In the genomic region with DNA sequence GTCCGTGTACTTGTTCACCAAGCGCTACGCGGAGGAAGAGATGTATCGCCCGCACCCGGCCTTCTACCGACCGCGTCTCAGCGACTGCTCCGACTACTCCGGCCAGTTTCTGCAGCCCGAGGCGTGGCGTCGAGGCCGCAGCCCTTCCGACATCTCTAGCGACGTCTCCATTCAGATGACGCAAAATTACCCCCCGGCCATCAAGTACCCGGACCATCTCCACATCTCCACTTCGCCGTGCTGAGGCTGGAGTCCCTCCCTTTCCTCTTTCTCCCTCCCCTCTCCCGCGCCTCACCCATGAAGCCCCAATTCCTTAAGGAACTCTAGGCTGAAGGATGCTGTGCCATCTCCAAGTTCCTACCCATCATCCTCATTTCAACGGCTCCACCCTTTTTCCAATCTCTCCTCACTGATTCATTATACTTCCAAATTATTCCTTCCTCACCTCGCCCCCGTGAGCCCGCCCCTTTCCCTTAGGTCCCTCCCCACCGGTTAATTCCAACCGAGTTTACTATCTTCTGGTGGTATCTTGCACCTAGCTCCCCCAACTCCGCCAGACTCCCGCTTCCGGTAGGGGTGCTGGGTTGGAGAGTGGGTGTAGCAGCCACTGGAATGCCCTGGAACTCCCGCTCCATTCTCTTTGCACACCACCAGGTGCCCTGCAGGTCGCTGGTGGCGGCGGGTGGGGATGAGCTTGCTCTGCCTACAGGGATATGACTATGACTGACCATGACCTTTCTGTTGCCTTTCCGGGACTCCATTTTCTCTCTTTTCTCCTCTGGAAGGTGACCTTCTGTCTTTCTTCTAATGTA, we compare ENCODE assay signal across 9 mouse cellular contexts. TPM values are rescaled to one million over a fixed set of nuclear protein-coding genes. Genes with fewer than 3 reads are reported as not detected.
DNase-seq lines count a peak whose midpoint lies in the region; ATAC-seq and TF ChIP-seq lines count a peak whose summit lies in the region.
"Had no signal": no experiment of that assay in that cellular context is flagged by ENCODE, and none has a peak within 500 bp of the region (broad histone marks: within the 10 kb centered on the region; RNA-seq: fewer than 3 reads in every experiment).

No protein-coding gene starts in this region.

- no peak overlapping the region for H3K4me3 ChIP-seq in layer of hippocampus, adult 2 months
- no peak overlapping the region for H3K4me3 ChIP-seq in hindbrain, postnatal 0 days (ENCODE audit: low read length)

- H3K27ac ChIP-seq in layer of hippocampus, adult 2 months, result peak overlapping the region; percentile 80
- H3K27ac ChIP-seq in hindbrain, postnatal 0 days, result no peak overlapping the region
- H3K27ac ChIP-seq: macrophage had no signal

- 31% methylated on average over 42 of the region's 42 CpGs for WGBS in hindbrain, postnatal 0 days

- peak; percentile 37 for DNase-seq in adrenal gland, postnatal 10 days
- DNase-seq in adrenal gland, adult 2 months, result no peak
- DNase-seq in layer of hippocampus, adult 2 months (ENCODE audit: low spot score in 2 of 2), result peak in 1 of 2 experiments; percentile 49
- no peak for DNase-seq in layer of hippocampus, postnatal 25 days (ENCODE audit: extremely low spot score in 1 of 2, low spot score in 1 of 2)
- DNase-seq in hindbrain, postnatal 0 days (ENCODE audit: low spot score), result no peak
- DNase-seq in neural tube, embryonic 10.5 days (ENCODE audit: extremely low spot score, low spot score), result peak; percentile 19
- no peak for DNase-seq in cerebellum, postnatal 14 days
- no peak for DNase-seq in thymus, postnatal 4 days

- 0 out of 2 replicates have a peak, but pooled peaks have one; percentile 3 for TF ChIP-seq CTCF in layer of hippocampus, adult 2 months (conservative IDR thresholded peaks at IDR 0.05)
- TF ChIP-seq CTCF in hindbrain, postnatal 0 days (IDR thresholded peaks at IDR 0.05; ENCODE audit: low read depth), result no peak

- no peak overlapping the region for H3K9ac ChIP-seq in hindbrain, postnatal 0 days (replicated peaks; ENCODE audit: low read length)

- peaks cover 6% of the 10 kb centered on the region; the same call in 1 of the 2 replicates for H3K36me3 ChIP-seq in hindbrain, postnatal 0 days (ENCODE audit: insufficient read depth, low read length)

- no peaks in the 10 kb centered on the region for H3K9me3 ChIP-seq in hindbrain, postnatal 0 days (ENCODE audit: low read length)

- H3K27me3 ChIP-seq in hindbrain, postnatal 0 days (ENCODE audit: insufficient read depth, low read length), result no peaks in the 10 kb centered on the region

- 0 out of 2 replicates have a peak, but pooled peaks have one; percentile 21 for ATAC-seq in hindbrain, postnatal 0 days

- H3K4me1 ChIP-seq in hindbrain, postnatal 0 days (ENCODE audit: insufficient read depth, low read length), result 0 out of 2 replicates have a peak, but pooled peaks cover 3% of the 10 kb centered on the region

- no peak overlapping the region for H3K4me2 ChIP-seq in hindbrain, postnatal 0 days (ENCODE audit: low read depth, low read length)

RNA-seq across cellular contexts. Expression of a gene that starts 23.6 kb away (rescaled TPM):
- 1 to 10 TPM; 2.5 to 3.3 TPM for total RNA-seq in adrenal gland, postnatal 10 days (2021)
- 1 to 10 TPM; 2.7 to 6.9 TPM for total RNA-seq in adrenal gland, adult 2 months (2021)
- 4.5 and 5.6 TPM in 2 replicates for polyA plus RNA-seq in adrenal gland, adult 2 months (2012; rRNA removed)
- total RNA-seq in layer of hippocampus, adult 2 months (2021), result 100 to 1,000 TPM; 411 to 415 TPM
- total RNA-seq in layer of hippocampus, postnatal 25 days (2021), result 100 to 1,000 TPM; 380 to 428 TPM
- total RNA-seq in hindbrain, postnatal 0 days (2014; rRNA removed), result 36.5 and 49.0 TPM in 2 replicates
- polyA plus RNA-seq in hindbrain, postnatal 0 days (2015; fragmentation: Nextera tagmentation; extraction: Ambion mirVana), result 15.0 and 16.1 TPM in 2 replicates
- polyA plus RNA-seq: macrophage had no signal

RNA-seq across cellular contexts. Expression of a gene that starts 34.2 kb away (rescaled TPM):
- 1 to 10 TPM; 8.8 to 9.4 TPM for total RNA-seq in adrenal gland, postnatal 10 days (2021)
- 10 to 100 TPM in 1 of 2 experiments, 1 to 10 TPM in 1; 9.1 to 14.2 TPM for total RNA-seq in adrenal gland, adult 2 months (2021)
- polyA plus RNA-seq in adrenal gland, adult 2 months (2012; rRNA removed), result 11.4 and 14.8 TPM in 2 replicates
- total RNA-seq in layer of hippocampus, adult 2 months (2021), result 100 to 1,000 TPM; 128 to 138 TPM
- total RNA-seq in layer of hippocampus, postnatal 25 days (2021), result 100 to 1,000 TPM; 140 TPM
- total RNA-seq in hindbrain, postnatal 0 days (2014; rRNA removed), result 115 and 116 TPM in 2 replicates
- 4.0 and 4.6 TPM in 2 replicates for polyA plus RNA-seq in hindbrain, postnatal 0 days (2015; fragmentation: Nextera tagmentation; extraction: Ambion mirVana)
- polyA plus RNA-seq: macrophage had no signal

RNA-seq across cellular contexts. Expression of a gene that starts 57.1 kb away (rescaled TPM):
- total RNA-seq in adrenal gland, postnatal 10 days (2021), result 1 to 10 TPM; 1.5 to 6.5 TPM
- under 1 TPM in 1 of 2 experiments, not detected in 1; 0.38 TPM for total RNA-seq in adrenal gland, adult 2 months (2021)
- 0.26 TPM in 1 of 2 replicates, not detected in the other for polyA plus RNA-seq in adrenal gland, adult 2 months (2012; rRNA removed)
- total RNA-seq in layer of hippocampus, adult 2 months (2021), result 1 to 10 TPM; 1.9 to 2.2 TPM
- 1 to 10 TPM; 1.3 to 2.2 TPM for total RNA-seq in layer of hippocampus, postnatal 25 days (2021)
- not detected in 2 replicates for total RNA-seq in hindbrain, postnatal 0 days (2014; rRNA removed)
- 0.26 and 0.28 TPM in 2 replicates for polyA plus RNA-seq in hindbrain, postnatal 0 days (2015; fragmentation: Nextera tagmentation; extraction: Ambion mirVana)
- polyA plus RNA-seq: macrophage had no signal

Comparison
In these comparisons a context has a peak if more than half of its experiments do, and no peak if none do; other contexts are left out.
1. DNase-seq: peak in adrenal gland, postnatal 10 days (single experiment) and neural tube, embryonic 10.5 days (single experiment); none in adrenal gland, adult 2 months (single experiment), layer of hippocampus, postnatal 25 days (0 of 2), hindbrain, postnatal 0 days (single experiment), cerebellum, postnatal 14 days (0 of 2) and thymus, postnatal 4 days (single experiment).